In the genomic region with DNA sequence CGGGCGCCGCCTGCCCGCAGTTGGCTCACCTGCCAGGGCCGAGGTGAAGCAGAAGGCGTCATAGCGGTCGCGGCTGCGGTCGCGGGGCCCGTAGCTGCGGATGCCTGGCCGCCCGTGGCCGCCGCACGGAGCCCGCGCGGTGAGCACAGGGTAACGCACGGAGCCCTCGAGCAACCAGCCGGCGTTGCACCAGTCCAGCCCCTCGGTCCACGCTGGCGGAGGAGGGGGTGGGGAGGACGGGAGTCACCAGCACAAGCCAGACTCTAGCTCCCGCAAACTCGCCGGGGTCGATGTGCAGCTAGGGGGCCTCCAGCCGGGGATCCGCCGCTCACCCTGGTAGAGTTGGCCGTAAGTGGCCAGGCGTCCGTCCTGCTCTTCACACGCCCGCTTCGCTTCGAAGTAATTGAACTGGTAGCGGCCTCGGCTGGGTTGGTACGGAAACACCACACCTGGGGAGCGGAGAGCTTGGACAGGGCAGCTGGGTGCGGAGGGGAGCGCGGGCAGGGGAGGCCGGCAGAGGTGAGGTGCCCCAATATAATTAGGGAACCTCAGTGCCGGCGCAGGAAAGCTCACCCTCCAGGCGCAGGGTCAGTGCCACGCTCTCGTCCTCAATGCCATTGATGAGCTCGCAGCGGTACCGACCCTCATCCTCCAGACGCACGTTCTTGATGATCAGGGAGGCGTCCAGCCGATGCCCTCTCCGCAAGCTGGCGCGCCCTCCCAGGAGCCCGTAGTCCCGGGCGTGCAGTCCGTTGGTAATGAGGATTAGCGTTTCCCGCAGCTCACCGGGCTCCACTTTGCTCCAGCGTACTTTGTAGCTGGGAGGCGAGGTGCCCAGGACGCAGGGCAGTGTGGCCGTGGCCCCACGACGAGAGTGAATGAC, we compare ENCODE assay signal across 8 mouse cellular contexts. TPM values are rescaled to one million over a fixed set of nuclear protein-coding genes. Genes with fewer than 3 reads are reported as not detected.
DNase-seq lines count a peak whose midpoint lies in the region; ATAC-seq and TF ChIP-seq lines count a peak whose summit lies in the region.

No protein-coding gene starts in this region.

- no peaks in the 10 kb centered on the region for H3K36me3 ChIP-seq in forebrain, embryonic 14.5 days (ENCODE audit: control insufficient read depth, insufficient read depth, low read length)
- H3K36me3 ChIP-seq in liver, embryonic 11.5 days (ENCODE audit: control insufficient read depth, insufficient read depth, low read length) = no peaks in the 10 kb centered on the region

- no peaks in the 10 kb centered on the region for H3K9me3 ChIP-seq in forebrain, embryonic 14.5 days (replicated peaks; ENCODE audit: control insufficient read depth, low read length)
- H3K9me3 ChIP-seq in liver, embryonic 11.5 days (ENCODE audit: control insufficient read depth, low read length) = peaks cover 6% of the 10 kb centered on the region; the same call in 1 of the 2 replicates

- ATAC-seq in forebrain, embryonic 14.5 days = peak; percentile 76
- ATAC-seq in liver, embryonic 11.5 days (replicated peaks; ENCODE audit: low FRiP score) = peak; percentile 48

- peak overlapping the region; percentile 93 for H3K4me2 ChIP-seq in forebrain, embryonic 14.5 days (ENCODE audit: low read length)
- H3K4me2 ChIP-seq in liver, embryonic 11.5 days = peak overlapping the region; percentile 98

- H3K4me1 ChIP-seq in brown adipose tissue, adult 24 weeks (ENCODE audit: control insufficient read depth, insufficient read depth, insufficient read length, low read length) = peaks cover 3% of the 10 kb centered on the region; the same call in 1 of the 2 replicates
- peaks cover 15% of the 10 kb centered on the region for H3K4me1 ChIP-seq in forebrain, embryonic 14.5 days (ENCODE audit: control insufficient read depth, insufficient read depth, low read length)
- H3K4me1 ChIP-seq in liver, embryonic 11.5 days (replicated peaks; ENCODE audit: control insufficient read depth, insufficient read depth, low read length) = peaks cover 11% of the 10 kb centered on the region

- peaks cover 54% of the 10 kb centered on the region for H3K27me3 ChIP-seq in forebrain, embryonic 14.5 days (replicated peaks; ENCODE audit: control insufficient read depth, insufficient read depth, low read length)
- peaks cover 70% of the 10 kb centered on the region for H3K27me3 ChIP-seq in liver, embryonic 11.5 days (replicated peaks; ENCODE audit: control insufficient read depth, insufficient read depth, low read length)

- peak in 1 of 2 experiments; percentile 13 for DNase-seq in left cerebral cortex, adult 2 months (ENCODE audit: extremely low spot score in 1 of 2, low spot score in 2 of 2)
- no peak for DNase-seq in left cerebral cortex, postnatal 36 days (ENCODE audit: low spot score in 2 of 2)
- DNase-seq in forebrain, embryonic 14.5 days (ENCODE audit: low spot score) = peak; percentile 23
- no peak for DNase-seq in liver, embryonic 11.5 days (ENCODE audit: low spot score)
- DNase-seq in retina, embryonic 14.5 days (ENCODE audit: low spot score) = peak; percentile 21
- no peak for DNase-seq in spleen, adult 18-20 months
- no peak for DNase-seq in cerebellum, adult 9-10 months

- peak overlapping the region; percentile 59 for H3K4me3 ChIP-seq in left cerebral cortex, adult 2 months
- H3K4me3 ChIP-seq in brown adipose tissue, adult 24 weeks (ENCODE audit: insufficient read depth, low read depth, low read length) = peak overlapping the region; percentile 72
- peak overlapping the region; percentile 51 for H3K4me3 ChIP-seq in forebrain, embryonic 14.5 days (ENCODE audit: low read depth, low read length)
- H3K4me3 ChIP-seq in liver, embryonic 11.5 days (ENCODE audit: low read depth, low read length) = peak overlapping the region; percentile 52

- TF ChIP-seq CTCF in left cerebral cortex, adult 2 months (IDR thresholded peaks at IDR 0.05) = peak; percentile 1; the same call in 1 of the 2 replicates

- peak overlapping the region; percentile 57 for H3K9ac ChIP-seq in forebrain, embryonic 14.5 days (ENCODE audit: low read length)
- H3K9ac ChIP-seq in liver, embryonic 11.5 days (ENCODE audit: low read depth, low read length) = no peak overlapping the region

- intact Hi-C loops in left cerebral cortex, adult 2 months (cut with DNase I) = no loop called here
- intact Hi-C loops in left cerebral cortex, postnatal 36 days (cut with DNase I) = no loop called here

- WGBS in forebrain, embryonic 14.5 days = under 1% methylated on average over 81 of the region's 81 CpGs
- 1% methylated on average over 81 of the region's 81 CpGs for WGBS in liver, embryonic 11.5 days

- H3K27ac ChIP-seq in left cerebral cortex, adult 2 months = peak overlapping the region; percentile 17; the same call in 1 of the 2 replicates
- no peak overlapping the region for H3K27ac ChIP-seq in brown adipose tissue, adult 24 weeks (replicated peaks; ENCODE audit: low read depth, low read length)
- no peak overlapping the region for H3K27ac ChIP-seq in forebrain, embryonic 14.5 days (ENCODE audit: low read depth, low read length)
- no peak overlapping the region for H3K27ac ChIP-seq in liver, embryonic 11.5 days (ENCODE audit: low read depth, low read length)

RNA-seq across cellular contexts. Expression of gene Hapln2, which starts 4.0 kb away (rescaled TPM):
- 10 to 100 TPM; 11.3 to 13.5 TPM for total RNA-seq in left cerebral cortex, adult 2 months (2021)
- 10 to 100 TPM; 14.5 to 15.4 TPM for total RNA-seq in left cerebral cortex, postnatal 36 days (2021)
- polyA plus RNA-seq in brown adipose tissue, adult 24 weeks (2012; ENCODE audit: insufficient read depth, insufficient read length, missing spikeins) = not detected in 2 replicates
- polyA plus RNA-seq in forebrain, embryonic 14.5 days (2014; fragmentation: Nextera tagmentation; extraction: Ambion mirVana) = 0.52 TPM in 1 of 2 replicates, not detected in the other
- not detected in 2 replicates for polyA plus RNA-seq in liver, embryonic 11.5 days (2014; fragmentation: Nextera tagmentation; extraction: Ambion mirVana)

RNA-seq across cellular contexts. Expression of gene Gpatch4, which starts 19.5 kb away (rescaled TPM):
- total RNA-seq in left cerebral cortex, adult 2 months (2021) = 10 to 100 TPM; 17.5 to 19.1 TPM
- total RNA-seq in left cerebral cortex, postnatal 36 days (2021) = 10 to 100 TPM; 14.9 to 17.5 TPM
- polyA plus RNA-seq in brown adipose tissue, adult 24 weeks (2012; ENCODE audit: insufficient read depth, insufficient read length, missing spikeins) = 11.0 and 13.9 TPM in 2 replicates
- polyA plus RNA-seq in forebrain, embryonic 14.5 days (2014; fragmentation: Nextera tagmentation; extraction: Ambion mirVana) = 22.9 and 25.2 TPM in 2 replicates
- polyA plus RNA-seq in liver, embryonic 11.5 days (2014; fragmentation: Nextera tagmentation; extraction: Ambion mirVana) = 60.6 and 60.7 TPM in 2 replicates

RNA-seq across cellular contexts. Expression of gene Bcan, which starts 23.4 kb away (rescaled TPM):
- total RNA-seq in left cerebral cortex, adult 2 months (2021) = 100 to 1,000 TPM; 241 to 256 TPM
- 100 to 1,000 TPM; 251 to 278 TPM for total RNA-seq in left cerebral cortex, postnatal 36 days (2021)
- polyA plus RNA-seq in brown adipose tissue, adult 24 weeks (2012; ENCODE audit: insufficient read depth, insufficient read length, missing spikeins) = not detected in 2 replicates
- polyA plus RNA-seq in forebrain, embryonic 14.5 days (2014; fragmentation: Nextera tagmentation; extraction: Ambion mirVana) = 13.5 and 21.9 TPM in 2 replicates
- 0.08 TPM in 1 of 2 replicates, not detected in the other for polyA plus RNA-seq in liver, embryonic 11.5 days (2014; fragmentation: Nextera tagmentation; extraction: Ambion mirVana)

RNA-seq across cellular contexts. Expression of gene Naxe, which starts 34.9 kb away (rescaled TPM):
- 10 to 100 TPM; 64.3 to 66.6 TPM for total RNA-seq in left cerebral cortex, adult 2 months (2021)
- total RNA-seq in left cerebral cortex, postnatal 36 days (2021) = 10 to 100 TPM; 61.7 to 74.4 TPM
- polyA plus RNA-seq in brown adipose tissue, adult 24 weeks (2012; ENCODE audit: insufficient read depth, insufficient read length, missing spikeins) = 152 and 153 TPM in 2 replicates
- polyA plus RNA-seq in forebrain, embryonic 14.5 days (2014; fragmentation: Nextera tagmentation; extraction: Ambion mirVana) = 171 and 192 TPM in 2 replicates
- 98.7 and 106 TPM in 2 replicates for polyA plus RNA-seq in liver, embryonic 11.5 days (2014; fragmentation: Nextera tagmentation; extraction: Ambion mirVana)

RNA-seq across cellular contexts. Expression of gene Nes, which starts 52.6 kb away (rescaled TPM):
- total RNA-seq in left cerebral cortex, adult 2 months (2021) = 1 to 10 TPM; 5.7 to 6.2 TPM
- total RNA-seq in left cerebral cortex, postnatal 36 days (2021) = 1 to 10 TPM; 4.6 to 6.2 TPM
- 7.6 and 8.4 TPM in 2 replicates for polyA plus RNA-seq in brown adipose tissue, adult 24 weeks (2012; ENCODE audit: insufficient read depth, insufficient read length, missing spikeins)
- 23.1 and 27.8 TPM in 2 replicates for polyA plus RNA-seq in forebrain, embryonic 14.5 days (2014; fragmentation: Nextera tagmentation; extraction: Ambion mirVana)
- polyA plus RNA-seq in liver, embryonic 11.5 days (2014; fragmentation: Nextera tagmentation; extraction: Ambion mirVana) = 4.9 and 5.8 TPM in 2 replicates

Comparison
In these comparisons a context has a peak if more than half of its experiments do, and no peak if none do; other contexts are left out.
1. DNase-seq: peak in forebrain, embryonic 14.5 days (single experiment) and retina, embryonic 14.5 days (single experiment); none in left cerebral cortex, postnatal 36 days (0 of 2), liver, embryonic 11.5 days (single experiment), spleen, adult 18-20 months (0 of 2) and cerebellum, adult 9-10 months (single experiment).
2. RNA of gene Bcan, which starts 23.4 kb away (polyA plus RNA-seq): 13.5 to 21.9 TPM in forebrain, embryonic 14.5 days; not detected in brown adipose tissue, adult 24 weeks and 0.08 TPM in liver, embryonic 11.5 days; every median in the first group is over 10 times any median in the second.
3. Peak in every context shown above with its lines, with median percentiles within 50 percentile points of each other: H3K4me3 ChIP-seq.